Mouse (Mus musculus) midbrain, embryonic 15.5 days (tissue): ENCODE measurements around the gene Eif2ak4. TPM values are rescaled to one million over a fixed set of nuclear protein-coding genes. Genes with fewer than 3 reads are reported as not detected.
A peak's percentile ranks its signal among the peaks of the same experiment; 100 is the strongest.

Experiments
- ATAC-seq: fragments of 200-750 bp; cut with Nextera tagmentation; replicated peaks from 2 replicates; pipeline ENCODE4 v1.8.0; 2017; ENCODE audit warnings: moderate TSS enrichment
- H3K27ac ChIP-seq: fragments of 300-500 bp; sonication (generic); 2 replicates; pipeline ENCODE4 v1.5.1; 2015; ENCODE audit warnings: mild to moderate bottlenecking, inconsistent platforms
- H3K27me3 ChIP-seq: fragments of 300-500 bp; sonication (generic); replicated peaks from 2 replicates; pipeline ENCODE4 v1.6.1; 2015; ENCODE audit warnings: inconsistent platforms
- H3K36me3 ChIP-seq: fragments of 300-500 bp; sonication (generic); replicated peaks from 2 replicates; pipeline ENCODE4 v1.6.1; 2015; ENCODE audit warnings: inconsistent platforms
- H3K4me1 ChIP-seq: fragments of 300-500 bp; sonication (generic); 2 replicates; pipeline ENCODE4 v1.6.1; 2015; ENCODE audit warnings: inconsistent platforms
- H3K4me2 ChIP-seq: fragments of 300-500 bp; sonication (generic); 2 replicates; pipeline ENCODE4 v1.6.1; 2015; ENCODE audit warnings: inconsistent platforms, mild to moderate bottlenecking, moderate library complexity
- H3K4me3 ChIP-seq: fragments of 300-500 bp; sonication (generic); 2 replicates; pipeline ENCODE4 v1.5.1; 2015; ENCODE audit warnings: mild to moderate bottlenecking, inconsistent platforms
- H3K9ac ChIP-seq: fragments of 300-500 bp; sonication (generic); 2 replicates; pipeline ENCODE4 v1.6.1; 2015; ENCODE audit warnings: mild to moderate bottlenecking, inconsistent platforms
- H3K9me3 ChIP-seq: fragments of 300-500 bp; sonication (generic); 2 replicates; pipeline ENCODE4 v1.6.1; 2016; ENCODE audit warnings: inconsistent platforms
- WGBS: fragments of 180-500 bp; shearing (Covaris S2); methylation state at CpG from one replicate; pipeline ENCODE4 v1.1.7; 2015; ENCODE audit warnings: mixed read lengths; 5-methylcytosine and 5-hydroxymethylcytosine counted together
- polyA plus RNA-seq: library from polyadenylated mRNA; unstranded; fragments of >200 nt; fragmentation: Nextera tagmentation; extraction: Ambion mirVana; gene quantifications from 2 replicates; pipeline ENCODE4 v1.2.1, GENCODE M21; 2015

Gene Eif2ak4
- polyA plus RNA-seq, 1 experiment from 2014 or later, result 10.0 TPM

DNA sequence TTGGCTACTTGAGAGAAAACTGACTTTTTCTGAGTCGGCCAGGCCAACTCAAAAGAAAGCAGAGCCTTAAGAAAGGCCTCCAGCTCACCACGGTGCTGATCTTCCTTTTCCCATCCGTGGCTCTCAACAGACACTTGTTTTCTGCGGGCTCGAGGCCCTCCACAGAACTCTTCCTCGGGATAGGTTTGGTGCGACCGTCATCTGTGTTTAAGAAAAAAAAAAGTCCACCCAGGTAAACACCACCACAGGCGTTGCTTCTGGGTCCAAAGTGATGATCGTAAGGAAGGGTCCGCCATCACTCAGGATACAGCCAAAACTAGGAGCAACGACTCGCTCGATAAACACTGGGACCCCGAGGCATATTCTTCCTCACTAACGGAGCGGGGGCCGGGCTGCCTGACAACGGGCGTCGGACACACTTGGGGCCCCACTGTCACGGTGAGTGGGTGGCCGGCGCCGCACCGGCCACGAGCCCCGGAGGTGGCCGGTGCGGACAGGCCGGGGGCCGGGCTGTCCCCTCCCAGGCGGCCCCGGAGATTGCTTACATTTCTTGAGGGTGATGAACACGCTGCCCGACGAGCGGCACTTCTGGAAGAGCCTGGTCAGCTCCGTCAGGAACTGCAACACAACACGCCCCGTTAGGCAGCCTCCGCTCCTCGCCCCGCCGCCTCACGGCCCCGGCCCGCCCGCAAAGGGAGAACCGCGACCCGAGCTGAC is 90.6 kb downstream of the Eif2ak4 start:
- peaks cover 20% of the 10 kb centered on the region for H3K36me3 ChIP-seq
- peak overlapping the region; percentile 78 for H3K4me2 ChIP-seq
- H3K9me3 ChIP-seq, result no peaks in the 10 kb centered on the region
- ATAC-seq, result peak; percentile 0; the same call in 1 of the 2 replicates
- H3K4me1 ChIP-seq, result peaks cover 15% of the 10 kb centered on the region
- H3K27me3 ChIP-seq, result no peaks in the 10 kb centered on the region
- peak overlapping the region; percentile 86 for H3K27ac ChIP-seq
- 3% methylated on average over 47 of the region's 52 CpGs for WGBS
- peak overlapping the region; percentile 81 for H3K4me3 ChIP-seq
- peak overlapping the region; percentile 99 for H3K9ac ChIP-seq

DNA sequence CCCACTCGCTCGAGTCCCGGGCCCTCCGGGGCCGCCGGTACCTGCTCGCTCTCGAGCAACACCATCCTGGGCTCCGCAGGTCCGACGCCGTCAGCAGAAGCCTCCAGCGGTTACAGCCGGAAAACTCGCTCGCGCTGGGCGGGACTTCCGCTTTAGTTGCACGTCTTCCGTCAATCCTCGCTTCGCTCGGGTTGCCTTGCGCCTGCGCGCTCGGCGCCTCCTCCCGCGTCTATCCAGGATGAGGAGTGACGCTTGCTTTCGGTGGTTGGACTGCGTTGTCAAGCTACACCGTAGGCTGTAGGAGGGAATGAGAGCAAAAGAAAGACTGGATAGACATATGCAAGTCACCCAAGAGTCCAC is 91.1 kb downstream of the Eif2ak4 start, which contains the start of gene Srp14:
Gene Srp14, minus strand, starts transcription at position 162 of the 360 bp plus-strand sequence.
- under 1% methylated on average over 35 of the region's 35 CpGs for WGBS
- Histone ChIP-seq H3K9ac (peak within 1 kb of the TSS; percentile 99), H3K36me3 (peaks cover 15% of the 10 kb centered on the region), H3K9me3 (no peaks in the 10 kb centered on the region), H3K4me2 (peak within 1 kb of the TSS; percentile 78), H3K27me3 (no peaks in the 10 kb centered on the region), H3K4me3 (peak within 1 kb of the TSS; percentile 81), H3K27ac (peak within 1 kb of the TSS; percentile 86), H3K4me1 (peaks cover 15% of the 10 kb centered on the region)
- peak; percentile 97 for ATAC-seq

DNA sequence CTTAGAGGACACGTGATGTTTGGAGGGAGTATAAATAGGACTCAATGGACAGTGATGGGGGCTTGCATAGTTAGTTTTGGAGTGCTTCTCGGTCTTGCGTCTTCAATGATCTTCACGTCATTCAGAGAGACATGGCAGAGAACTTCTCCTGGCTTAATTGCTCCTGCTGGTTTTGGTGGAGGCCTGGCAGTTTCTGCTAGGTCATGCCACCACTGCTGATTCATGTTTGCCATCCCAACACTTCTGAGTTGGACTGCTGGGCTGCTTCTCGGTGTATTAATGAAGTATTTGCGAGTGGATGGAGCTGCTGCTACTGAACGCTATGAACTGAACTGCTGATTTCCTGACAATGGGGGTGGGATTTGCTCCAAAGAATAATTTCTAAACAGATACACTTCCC is 92.5 kb downstream of the Eif2ak4 start:
- no peak overlapping the region for H3K4me2 ChIP-seq
- H3K27me3 ChIP-seq, result no peaks in the 10 kb centered on the region
- no peak for ATAC-seq
- no peak overlapping the region for H3K9ac ChIP-seq
- no peaks in the 10 kb centered on the region for H3K9me3 ChIP-seq
- 94% methylated on average over 7 of the region's 7 CpGs for WGBS
- H3K27ac ChIP-seq, result no peak overlapping the region
- peaks cover 15% of the 10 kb centered on the region for H3K4me1 ChIP-seq
- peaks cover 4% of the 10 kb centered on the region for H3K36me3 ChIP-seq
- no peak overlapping the region for H3K4me3 ChIP-seq

DNA sequence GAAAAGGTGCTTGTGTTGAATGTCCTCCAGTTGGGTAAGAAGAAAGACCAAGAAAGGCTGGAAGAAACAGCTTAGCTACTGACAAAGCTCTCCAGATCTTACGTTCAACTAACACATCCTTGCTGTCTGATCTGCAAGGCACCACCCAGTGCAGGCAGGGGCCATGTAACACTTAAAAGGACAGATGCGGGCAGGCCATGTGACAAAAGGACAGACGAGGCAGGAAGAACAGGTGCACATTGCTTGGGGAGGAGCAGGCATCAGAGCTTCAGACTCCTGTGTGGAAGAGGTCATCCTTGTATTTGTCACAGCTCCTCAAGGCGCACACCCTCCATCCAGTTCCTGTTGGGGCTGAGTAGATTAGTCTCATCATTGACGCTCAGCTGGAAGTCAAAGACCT is 94.6 kb downstream of the Eif2ak4 start:
- no peaks in the 10 kb centered on the region for H3K36me3 ChIP-seq
- no peaks in the 10 kb centered on the region for H3K9me3 ChIP-seq
- H3K27me3 ChIP-seq, result no peaks in the 10 kb centered on the region
- no peak for ATAC-seq
- H3K4me2 ChIP-seq, result no peak overlapping the region
- H3K4me3 ChIP-seq, result no peak overlapping the region
- no peak overlapping the region for H3K9ac ChIP-seq
- WGBS, result 91% methylated on average over 5 of the region's 5 CpGs
- peaks cover 9% of the 10 kb centered on the region for H3K4me1 ChIP-seq
- H3K27ac ChIP-seq, result no peak overlapping the region

DNA sequence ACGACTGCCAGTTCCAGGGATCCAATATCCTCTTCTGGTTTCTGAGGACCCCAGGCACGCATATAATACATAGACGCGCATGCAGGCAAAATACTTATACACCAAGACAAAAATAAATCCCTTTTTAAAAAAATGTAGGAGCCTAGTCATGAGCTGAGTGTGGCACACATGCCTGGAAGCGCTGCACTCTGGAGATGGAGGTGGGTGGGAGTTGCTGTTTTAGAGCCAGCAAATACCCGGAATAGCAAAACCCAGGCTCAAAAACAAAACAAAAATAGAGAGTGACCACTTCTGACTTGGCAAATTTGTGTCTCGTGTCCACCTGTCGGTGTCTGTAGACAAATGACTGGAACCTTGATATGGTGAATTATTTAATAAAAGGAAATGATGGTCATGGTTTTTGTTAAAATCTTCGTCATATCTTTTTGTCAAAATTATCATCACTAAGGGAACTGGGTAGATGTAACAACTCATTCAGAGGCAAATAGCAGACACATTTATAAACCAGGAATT is 96.0 kb downstream of the Eif2ak4 start:
- WGBS, result 86% methylated on average over 9 of the region's 9 CpGs
- no peak for ATAC-seq
- no peaks in the 10 kb centered on the region for H3K27me3 ChIP-seq
- no peak overlapping the region for H3K4me2 ChIP-seq
- no peak overlapping the region for H3K27ac ChIP-seq
- no peaks in the 10 kb centered on the region for H3K36me3 ChIP-seq
- no peaks in the 10 kb centered on the region for H3K9me3 ChIP-seq
- H3K4me3 ChIP-seq, result no peak overlapping the region
- no peaks in the 10 kb centered on the region for H3K4me1 ChIP-seq
- no peak overlapping the region for H3K9ac ChIP-seq

DNA sequence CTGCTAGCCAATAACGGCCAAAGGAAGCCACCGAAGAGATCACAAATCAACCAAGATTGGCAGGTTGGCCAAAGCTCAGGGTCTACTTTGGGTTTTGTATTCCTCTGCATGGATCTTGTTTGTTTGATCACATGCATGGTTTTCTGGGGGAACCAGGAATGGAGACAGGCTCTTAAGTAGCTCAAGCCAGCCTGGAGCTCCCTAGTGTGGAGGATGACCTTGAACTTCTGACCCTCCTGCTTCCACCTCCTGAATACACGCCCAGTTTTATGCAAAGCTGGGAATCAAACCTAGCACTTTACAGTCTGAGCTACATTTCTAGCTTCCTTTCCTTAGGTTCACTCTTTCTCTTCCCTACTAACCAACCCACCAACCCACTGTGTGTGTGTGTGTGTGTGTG is 97.0 kb downstream of the Eif2ak4 start:
- Histone ChIP-seq H3K36me3 (no peaks in the 10 kb centered on the region), H3K9ac (no peak overlapping the region), H3K27ac (no peak overlapping the region), H3K4me3 (no peak overlapping the region), H3K9me3 (no peaks in the 10 kb centered on the region), H3K4me2 (no peak overlapping the region), H3K27me3 (no peaks in the 10 kb centered on the region), H3K4me1 (no peaks in the 10 kb centered on the region; the same call in 1 of the 2 replicates)
- WGBS, result 90% methylated on average over 3 of the region's 3 CpGs
- no peak for ATAC-seq

DNA sequence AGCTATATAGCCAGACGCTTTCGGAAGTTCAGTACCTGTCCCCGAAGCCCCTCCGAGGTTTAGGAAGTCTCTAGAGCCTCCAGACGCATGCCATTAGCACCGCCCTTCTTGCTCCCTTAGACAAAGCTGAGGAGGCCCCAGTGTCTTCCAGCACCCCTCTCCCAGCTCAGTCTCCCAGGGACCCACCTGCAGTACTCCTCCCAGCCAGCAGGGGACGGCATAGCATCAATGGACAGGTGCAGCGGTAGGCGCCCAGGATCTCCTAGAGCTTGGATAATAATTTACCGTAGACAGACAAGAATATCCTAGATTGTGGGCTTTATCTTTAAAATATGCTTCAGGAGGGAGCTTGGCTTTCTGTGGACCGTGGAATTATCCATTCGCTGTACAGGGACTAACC is 98.5 kb downstream of the Eif2ak4 start:
- Histone ChIP-seq H3K27me3 (no peaks in the 10 kb centered on the region), H3K9me3 (no peaks in the 10 kb centered on the region), H3K4me2 (no peak overlapping the region), H3K9ac (no peak overlapping the region), H3K4me1 (no peaks in the 10 kb centered on the region; the same call in 1 of the 2 replicates), H3K27ac (no peak overlapping the region), H3K36me3 (no peaks in the 10 kb centered on the region), H3K4me3 (no peak overlapping the region)
- 0 out of 2 replicates have a peak, but pooled peaks have one; percentile 18 for ATAC-seq
- WGBS, result 9% methylated on average over 12 of the region's 12 CpGs

DNA sequence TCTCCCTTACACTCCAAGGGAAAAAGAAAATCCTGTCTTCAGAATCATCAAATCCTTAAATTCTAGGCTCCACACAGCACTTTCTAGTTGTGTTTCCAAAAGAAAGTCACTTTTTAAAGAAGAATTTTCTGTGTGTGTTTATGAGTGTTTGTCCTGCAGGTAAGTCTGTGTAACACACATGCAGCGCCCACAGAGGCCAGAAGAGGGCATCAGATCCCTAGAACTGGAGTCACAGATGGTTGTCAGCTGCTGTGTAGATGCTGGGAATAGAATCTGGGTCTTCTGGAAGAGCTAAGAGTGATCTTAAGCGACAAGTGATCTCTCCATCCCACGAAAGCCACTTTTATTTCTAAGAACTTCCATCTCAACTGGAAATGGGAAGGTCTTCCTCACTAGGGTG is 99.4 kb downstream of the Eif2ak4 start:
- no peaks in the 10 kb centered on the region for H3K27me3 ChIP-seq
- H3K4me2 ChIP-seq, result no peak overlapping the region
- no peaks in the 10 kb centered on the region for H3K36me3 ChIP-seq
- no peak overlapping the region for H3K27ac ChIP-seq
- H3K4me3 ChIP-seq, result no peak overlapping the region
- H3K9ac ChIP-seq, result no peak overlapping the region
- H3K4me1 ChIP-seq, result no peaks in the 10 kb centered on the region; the same call in 1 of the 2 replicates
- ATAC-seq, result no peak
- H3K9me3 ChIP-seq, result no peaks in the 10 kb centered on the region
- 72% methylated on average over 3 of the region's 3 CpGs for WGBS

DNA sequence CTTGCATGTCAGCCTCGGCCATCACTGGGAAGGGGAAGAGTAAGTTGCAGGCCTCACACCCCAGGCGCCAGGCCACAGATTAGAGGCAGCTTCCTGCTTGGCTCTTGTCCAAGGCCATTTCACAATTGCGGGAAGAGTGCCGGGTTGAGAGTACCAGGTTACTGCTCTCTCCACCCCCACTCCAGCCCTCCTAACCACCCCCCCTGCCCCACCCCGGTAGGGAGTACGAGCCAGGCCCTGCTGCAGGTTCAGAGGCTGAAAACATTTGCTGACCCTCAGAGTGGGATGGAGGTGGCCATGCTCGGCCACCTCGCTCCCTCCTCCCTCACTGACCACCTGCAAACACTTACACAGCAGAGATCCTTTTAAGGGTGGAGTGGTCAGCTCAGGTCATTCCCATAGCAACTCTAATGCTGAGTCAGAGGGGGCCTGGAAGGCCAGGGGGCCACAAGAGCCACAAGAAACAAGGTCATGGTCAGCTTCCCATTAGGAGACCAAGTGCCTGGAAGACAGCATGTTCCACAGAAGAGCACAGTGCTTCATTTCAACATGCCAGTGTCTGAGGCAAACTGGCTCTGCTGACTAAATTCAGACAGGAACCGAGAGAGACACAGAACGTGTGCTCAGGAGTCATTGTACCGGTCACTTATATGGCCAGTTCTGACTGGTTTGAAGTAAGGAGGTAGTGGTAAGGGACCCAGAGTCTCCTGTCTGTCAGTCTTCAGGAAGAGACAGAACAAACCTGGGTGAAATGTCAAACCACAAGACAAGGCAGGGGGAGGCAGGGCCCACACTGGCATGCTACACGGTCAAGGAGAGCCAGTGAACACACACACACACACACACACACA is 102.0 kb downstream of the Eif2ak4 start:
- no peaks in the 10 kb centered on the region; the same call in 1 of the 2 replicates for H3K4me1 ChIP-seq
- no peak overlapping the region for H3K9ac ChIP-seq
- WGBS, result 49% methylated on average over 12 of the region's 12 CpGs
- H3K4me2 ChIP-seq, result no peak overlapping the region
- no peaks in the 10 kb centered on the region for H3K27me3 ChIP-seq
- no peak overlapping the region for H3K27ac ChIP-seq
- H3K4me3 ChIP-seq, result no peak overlapping the region
- no peaks in the 10 kb centered on the region for H3K9me3 ChIP-seq
- no peak for ATAC-seq
- H3K36me3 ChIP-seq, result no peaks in the 10 kb centered on the region

DNA sequence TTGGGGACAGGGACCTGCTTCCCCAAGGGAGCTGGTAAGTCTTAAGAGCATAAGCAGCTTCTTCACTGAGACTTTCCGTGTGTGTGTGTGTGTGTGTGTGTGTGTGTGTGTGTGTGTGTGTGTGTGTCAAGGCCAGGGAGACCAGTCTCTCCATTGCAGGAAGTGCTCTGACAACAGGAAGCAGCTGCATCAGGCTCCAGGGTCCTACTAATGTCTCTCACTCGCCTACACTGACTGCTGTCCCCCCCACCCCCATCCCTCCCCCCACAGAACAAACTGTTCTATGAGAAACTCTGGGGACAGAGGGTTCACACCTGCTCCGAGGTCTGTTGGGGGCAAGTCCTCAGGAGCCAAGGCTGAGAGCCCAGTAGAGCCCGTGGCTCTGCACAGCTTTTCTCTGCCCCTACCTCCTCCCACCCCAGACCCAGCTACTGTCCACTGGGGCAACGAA is 102.9 kb downstream of the Eif2ak4 start:
- Histone ChIP-seq H3K4me3 (no peak overlapping the region), H3K9ac (no peak overlapping the region), H3K27ac (no peak overlapping the region), H3K4me1 (no peaks in the 10 kb centered on the region; the same call in 1 of the 2 replicates), H3K4me2 (no peak overlapping the region), H3K27me3 (no peaks in the 10 kb centered on the region), H3K9me3 (no peaks in the 10 kb centered on the region), H3K36me3 (no peaks in the 10 kb centered on the region)
- ATAC-seq, result no peak
- WGBS, result 51% methylated on average over 5 of the region's 5 CpGs

DNA sequence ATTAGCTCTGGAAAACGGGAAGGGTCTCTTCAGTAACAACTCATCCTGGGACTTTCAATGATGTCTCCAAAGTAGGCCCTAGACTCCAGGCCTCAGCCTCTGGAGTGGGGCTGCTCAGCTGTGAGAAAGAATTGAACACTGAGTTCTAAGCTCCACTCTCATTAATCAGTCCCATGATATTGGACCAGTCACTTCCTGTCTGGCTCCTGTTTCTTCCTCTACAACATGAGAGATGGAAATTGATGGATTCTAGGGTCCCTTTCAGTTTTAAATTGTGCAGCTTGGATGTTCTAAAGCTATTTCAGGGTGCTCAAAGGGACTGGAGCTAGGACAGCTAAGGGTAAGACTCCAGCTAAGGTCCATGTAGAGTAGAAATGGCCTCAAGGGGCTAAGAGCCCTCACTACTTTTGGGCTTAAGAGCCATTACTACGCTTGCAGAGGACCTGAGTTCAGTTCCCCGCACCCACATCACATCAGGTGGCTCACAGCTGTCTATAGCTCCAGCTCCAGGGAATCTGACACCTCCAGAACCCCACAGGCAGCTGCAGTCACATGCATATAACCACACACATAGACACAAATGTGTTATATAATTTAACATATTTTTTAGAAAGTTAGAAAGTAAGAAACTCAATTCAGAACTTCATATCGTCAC is 103.5 kb downstream of the Eif2ak4 start:
- ATAC-seq, result no peak

DNA sequence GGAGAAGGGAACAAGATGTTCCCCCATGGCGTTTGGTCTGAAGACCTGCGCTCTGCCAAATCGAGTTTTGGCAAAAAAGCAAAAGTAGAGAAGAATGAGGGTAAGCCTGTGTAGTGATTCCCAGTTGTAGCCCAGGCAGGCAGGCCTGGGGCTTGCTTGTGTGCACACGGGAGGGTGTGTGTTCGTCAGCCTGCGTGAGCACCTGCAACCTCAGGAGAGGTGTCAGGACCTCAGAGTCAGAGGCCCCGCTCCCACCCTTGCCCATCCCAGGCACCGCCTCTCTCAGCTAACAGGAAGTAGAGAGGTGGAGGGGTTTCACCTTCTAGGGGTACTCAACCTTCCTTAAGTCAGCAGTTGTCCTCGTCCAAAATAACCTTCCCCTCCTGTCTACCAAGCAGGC is 106.6 kb downstream of the Eif2ak4 start:
- no peak overlapping the region for H3K4me2 ChIP-seq
- no peak overlapping the region for H3K27ac ChIP-seq
- no peaks in the 10 kb centered on the region for H3K36me3 ChIP-seq
- 79% methylated on average over 9 of the region's 9 CpGs for WGBS
- H3K9me3 ChIP-seq, result no peaks in the 10 kb centered on the region
- no peak overlapping the region for H3K4me3 ChIP-seq
- no peaks in the 10 kb centered on the region for H3K27me3 ChIP-seq
- H3K9ac ChIP-seq, result no peak overlapping the region
- no peaks in the 10 kb centered on the region; the same call in none of the 2 replicates for H3K4me1 ChIP-seq
- ATAC-seq, result no peak

More for the DNA sequence above, 103.5 kb downstream of the Eif2ak4 start:
- Histone ChIP-seq H3K4me1 (no peaks in the 10 kb centered on the region; the same call in 1 of the 2 replicates), H3K27ac (no peak overlapping the region), H3K4me2 (no peak overlapping the region), H3K27me3 (no peaks in the 10 kb centered on the region), H3K36me3 (no peaks in the 10 kb centered on the region), H3K4me3 (no peak overlapping the region), H3K9ac (no peak overlapping the region), H3K9me3 (no peaks in the 10 kb centered on the region)
- WGBS, result 84% methylated on average over 4 of the region's 4 CpGs
